Mouse (Mus musculus): Measurements from ENCODE around the gene Adamts16. TPM values are rescaled to one million over a fixed set of nuclear protein-coding genes. Genes with fewer than 3 reads are reported as not detected.

Gene Adamts16
- 4.3 and 5.7 TPM in 2 replicates for polyA plus RNA-seq (2015; fragmentation: Nextera tagmentation; extraction: Ambion mirVana)

DNA sequence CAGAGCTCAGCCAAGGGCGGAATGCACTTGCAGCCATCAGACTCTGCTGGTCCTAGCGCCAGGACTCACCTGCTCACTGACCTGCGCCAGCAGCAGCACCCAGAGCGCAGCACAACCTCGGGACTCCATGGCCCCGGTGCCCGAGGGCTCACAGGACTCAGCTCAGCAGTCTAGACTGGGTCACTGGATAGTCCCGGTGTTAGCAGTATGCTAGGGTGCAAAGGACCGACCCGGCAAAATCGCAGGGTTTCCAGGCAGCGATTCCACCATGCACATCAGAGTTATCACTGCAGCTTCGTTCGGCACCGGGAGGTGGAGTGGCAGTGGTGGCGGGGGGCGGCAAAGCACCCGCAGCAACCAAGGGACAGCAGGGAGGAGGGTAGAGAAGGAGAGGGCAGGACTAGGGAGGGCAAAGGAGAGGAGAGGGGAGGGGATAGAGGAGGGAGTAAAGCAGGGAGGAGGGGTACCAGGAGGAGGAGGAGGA, at the start of gene Adamts16:
Gene Adamts16 (minus strand): TSS at position 391 of the 484 bp plus-strand sequence.

Other genes with a start within 250 kb of the Adamts16 start
- 19.9 and 27.1 TPM in 2 replicates for gene Ice1, start 204.2 kb downstream of the Adamts16 start, polyA plus RNA-seq (2015; fragmentation: Nextera tagmentation; extraction: Ambion mirVana)